Mouse (Mus musculus): Measurements from ENCODE around the gene Acat2. TPM values are rescaled to one million over a fixed set of nuclear protein-coding genes. Genes with fewer than 3 reads are reported as not detected.
A peak's percentile ranks its signal among the peaks of the same experiment; 100 is the strongest.
"Not testable (repeated sequence)": the region's sequence is repeated elsewhere in the genome, so short reads cannot be mapped to it uniquely, and the experiment has no call there.

Gene Acat2
- total and polyA plus RNA-seq, 2 experiments from 2014 or later: 14.3 to 14.8 TPM

DNA sequence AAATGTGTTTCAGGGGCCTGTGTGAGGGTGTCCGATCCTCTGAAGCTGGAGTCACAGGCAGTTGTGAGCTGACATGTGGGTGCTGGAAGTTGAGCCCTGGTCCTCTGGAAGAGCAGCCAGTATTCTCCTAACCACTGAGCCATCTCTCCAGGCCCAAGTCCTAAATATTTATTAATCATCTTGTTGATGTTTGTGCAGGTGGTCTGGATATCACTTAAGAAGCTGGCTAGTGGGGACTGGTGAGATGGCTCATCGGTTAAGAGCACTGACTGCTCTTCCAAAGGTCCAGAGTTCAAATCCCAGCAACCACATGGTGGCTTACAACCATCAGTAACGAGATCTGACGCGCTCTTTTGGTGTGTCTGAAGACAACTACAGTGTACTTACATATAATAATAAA is 10.9 kb downstream of the Acat2 start:
- DNase-seq (ENCODE audit: low spot score) (no peak), ATAC-seq (ENCODE audit: insufficient read depth, low read depth) (no peak)
- TF ChIP-seq EP300 (IDR thresholded peaks at IDR 0.05; ENCODE audit: low read depth): no peak
- no peak for TF ChIP-seq CTCF (IDR thresholded peaks at IDR 0.05; ENCODE audit: low read depth)
- no peak overlapping the region for H3K4me2 ChIP-seq (ENCODE audit: low read depth, low read length)
- no peaks in the 10 kb centered on the region for H3K27me3 ChIP-seq (ENCODE audit: control insufficient read depth, insufficient read depth, low read length)
- H3K36me3 ChIP-seq (replicated peaks; ENCODE audit: control insufficient read depth, insufficient read depth, low read length): peaks cover 6% of the 10 kb centered on the region; the same call in 1 of the 2 replicates
- H3K27ac ChIP-seq (ENCODE audit: low read depth): no peak overlapping the region
- no peaks in the 10 kb centered on the region for H3K9me3 ChIP-seq (replicated peaks; ENCODE audit: control insufficient read depth, low read length)
- 93% methylated on average over 5 of the region's 5 CpGs for WGBS
- no peak overlapping the region for H3K4me3 ChIP-seq (ENCODE audit: low read depth, low read length)
- H3K4me1 ChIP-seq (ENCODE audit: control insufficient read depth, insufficient read depth): no peaks in the 10 kb centered on the region
- H3K9ac ChIP-seq (replicated peaks; ENCODE audit: low read depth, low read length): no peak overlapping the region

DNA sequence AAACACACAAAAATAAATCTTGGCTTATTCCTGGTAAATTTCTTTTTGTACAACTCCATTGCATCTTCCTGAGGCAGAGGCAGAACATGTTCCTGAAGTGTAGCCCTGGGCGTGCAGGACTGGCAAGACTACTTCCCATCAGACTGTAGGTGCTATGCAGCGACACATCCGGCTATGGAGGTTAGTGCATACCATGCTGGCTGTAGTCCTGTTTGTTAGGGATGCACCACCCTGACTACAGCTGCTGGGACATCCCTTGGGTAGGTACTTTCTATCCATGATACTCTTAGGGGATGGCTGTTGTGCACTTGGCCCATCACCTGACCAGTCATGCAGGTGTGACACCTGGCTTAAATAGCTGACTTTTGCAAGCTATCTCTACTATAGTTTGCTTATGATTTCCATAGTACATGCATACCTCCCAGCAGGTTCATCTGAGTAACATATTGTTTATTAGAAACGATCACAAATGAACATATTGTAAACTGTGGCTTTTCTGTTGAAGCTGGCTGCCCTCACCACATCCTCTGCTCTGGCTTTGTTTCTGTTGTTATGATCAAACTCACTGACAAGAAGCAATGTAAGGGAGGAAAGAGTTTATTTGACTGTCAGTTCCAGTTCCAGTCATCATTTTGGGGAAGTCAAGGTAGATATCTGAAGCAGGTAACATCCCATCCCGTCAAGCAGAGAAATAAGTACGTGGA is 17.9 kb downstream of the Acat2 start:
- Histone ChIP-seq H3K4me3 (ENCODE audit: low read depth, low read length) (no peak overlapping the region), H3K27ac (ENCODE audit: low read depth) (no peak overlapping the region), H3K4me1 (ENCODE audit: control insufficient read depth, insufficient read depth) (no peaks in the 10 kb centered on the region), H3K9me3 (replicated peaks; ENCODE audit: control insufficient read depth, low read length) (no peaks in the 10 kb centered on the region), H3K36me3 (replicated peaks; ENCODE audit: control insufficient read depth, insufficient read depth, low read length) (peaks cover 6% of the 10 kb centered on the region; the same call in 1 of the 2 replicates), H3K4me2 (ENCODE audit: low read depth, low read length) (no peak overlapping the region), H3K27me3 (ENCODE audit: control insufficient read depth, insufficient read depth, low read length) (no peaks in the 10 kb centered on the region), H3K9ac (replicated peaks; ENCODE audit: low read depth, low read length) (no peak overlapping the region)
- TF ChIP-seq EP300 (IDR thresholded peaks at IDR 0.05; ENCODE audit: low read depth) (no peak), CTCF (IDR thresholded peaks at IDR 0.05; ENCODE audit: low read depth) (no peak)
- 79% methylated on average over 6 of the region's 6 CpGs for WGBS
- DNase-seq (ENCODE audit: low spot score): no peak
- ATAC-seq (ENCODE audit: insufficient read depth, low read depth): no peak

DNA sequence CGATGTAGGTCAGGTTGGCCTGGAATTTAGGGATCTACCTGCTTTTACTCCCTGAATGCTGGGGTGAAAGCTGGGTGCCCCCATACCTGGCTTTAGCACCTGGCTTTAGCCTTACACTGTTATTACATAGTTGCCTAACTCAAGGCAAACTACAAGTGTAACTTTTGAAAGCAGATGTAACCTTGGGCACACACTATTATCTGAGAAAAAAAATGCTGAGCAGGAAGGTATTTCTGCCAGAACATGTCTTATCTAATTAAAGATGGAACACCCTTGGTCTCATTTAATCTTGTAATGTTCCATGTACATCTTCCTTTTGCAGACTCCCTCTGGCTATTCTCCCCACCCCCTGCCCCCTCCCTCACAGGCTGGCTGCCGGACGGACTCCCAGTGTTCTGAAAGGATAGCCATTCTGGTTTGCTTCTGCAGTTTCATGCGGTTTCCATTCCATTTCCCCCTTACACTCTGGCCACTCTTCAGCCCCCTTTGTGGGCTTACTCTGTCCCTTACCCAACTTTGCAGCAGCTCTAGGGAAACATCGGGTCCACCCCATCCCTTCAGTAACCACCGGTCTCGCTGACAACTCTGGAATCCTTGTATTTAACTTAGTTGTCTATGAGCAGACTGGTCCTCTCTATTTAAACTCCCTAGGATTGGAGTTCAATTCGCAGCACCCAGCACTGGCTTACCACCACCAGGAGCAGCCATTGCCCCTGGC is 18.8 kb downstream of the Acat2 start:
- DNase-seq (ENCODE audit: low spot score) (no peak), ATAC-seq (ENCODE audit: insufficient read depth, low read depth) (no peak)
- Histone ChIP-seq H3K9ac (replicated peaks; ENCODE audit: low read depth, low read length) (no peak overlapping the region), H3K36me3 (replicated peaks; ENCODE audit: control insufficient read depth, insufficient read depth, low read length) (peaks cover 6% of the 10 kb centered on the region; the same call in 1 of the 2 replicates), H3K4me1 (ENCODE audit: control insufficient read depth, insufficient read depth) (no peaks in the 10 kb centered on the region), H3K27me3 (ENCODE audit: control insufficient read depth, insufficient read depth, low read length) (no peaks in the 10 kb centered on the region), H3K27ac (ENCODE audit: low read depth) (no peak overlapping the region), H3K4me3 (ENCODE audit: low read depth, low read length) (no peak overlapping the region), H3K9me3 (replicated peaks; ENCODE audit: control insufficient read depth, low read length) (no peaks in the 10 kb centered on the region), H3K4me2 (ENCODE audit: low read depth, low read length) (no peak overlapping the region)
- no peak for TF ChIP-seq EP300 (IDR thresholded peaks at IDR 0.05; ENCODE audit: low read depth)
- no peak for TF ChIP-seq CTCF (IDR thresholded peaks at IDR 0.05; ENCODE audit: low read depth)
- 81% methylated on average over 8 of the region's 8 CpGs for WGBS

DNA sequence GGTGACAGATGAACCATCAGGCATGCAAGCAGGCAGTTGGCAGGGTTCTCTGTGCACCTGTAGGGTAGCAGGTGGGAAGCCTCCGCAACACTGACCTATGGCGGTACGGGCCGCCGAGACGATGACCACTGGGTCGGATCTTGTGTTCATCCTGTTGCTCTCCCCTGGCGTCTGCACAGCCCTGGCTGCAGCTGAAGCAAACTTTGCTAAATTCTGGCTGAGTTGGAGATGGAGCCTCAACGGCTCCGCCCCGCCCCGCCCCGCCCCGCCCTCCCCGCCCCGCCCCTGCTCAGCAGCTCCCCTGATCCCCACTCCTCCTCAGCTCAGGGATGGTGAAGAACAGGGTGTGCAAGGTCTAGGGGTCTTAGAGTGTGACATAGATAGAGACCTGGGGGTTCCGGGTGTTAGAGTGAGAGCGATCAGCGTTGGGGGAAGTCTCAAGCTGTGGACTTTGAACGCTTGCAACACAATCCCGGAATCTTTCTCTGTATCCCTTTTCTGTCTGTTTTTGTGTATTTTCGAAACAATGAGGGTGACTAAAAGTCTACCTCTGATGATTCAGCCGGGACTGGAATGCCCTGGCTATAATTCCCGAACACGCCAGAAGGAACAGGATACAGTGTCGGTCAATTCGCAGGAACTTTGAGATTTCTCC is 20.3 kb downstream of the Acat2 start, which contains the start of gene Acat3:
Gene Acat3 (minus strand): TSS at position 450 of the 655 bp plus-strand sequence.
- TF ChIP-seq CTCF (IDR thresholded peaks at IDR 0.05; ENCODE audit: low read depth) (no peak), EP300 (IDR thresholded peaks at IDR 0.05; ENCODE audit: low read depth) (no peak)
- Histone ChIP-seq H3K36me3 (replicated peaks; ENCODE audit: control insufficient read depth, insufficient read depth, low read length) (no peaks in the 10 kb centered on the region), H3K4me2 (ENCODE audit: low read depth, low read length) (peak within 1 kb of the TSS; percentile 63), H3K4me1 (ENCODE audit: control insufficient read depth, insufficient read depth) (no peaks in the 10 kb centered on the region), H3K27ac (ENCODE audit: low read depth) (no peak within 1 kb of the TSS), H3K9me3 (replicated peaks; ENCODE audit: control insufficient read depth, low read length) (no peaks in the 10 kb centered on the region), H3K27me3 (ENCODE audit: control insufficient read depth, insufficient read depth, low read length) (no peaks in the 10 kb centered on the region), H3K4me3 (ENCODE audit: low read depth, low read length) (peak within 1 kb of the TSS; percentile 38), H3K9ac (replicated peaks; ENCODE audit: low read depth, low read length) (0 out of 2 replicates have a peak within 1 kb of the TSS, but pooled peaks have one; percentile 1)
- ATAC-seq (ENCODE audit: insufficient read depth, low read depth) (peak; percentile 36), DNase-seq (ENCODE audit: low spot score) (no peak)
- WGBS: 12% methylated on average over 27 of the region's 27 CpGs

DNA sequence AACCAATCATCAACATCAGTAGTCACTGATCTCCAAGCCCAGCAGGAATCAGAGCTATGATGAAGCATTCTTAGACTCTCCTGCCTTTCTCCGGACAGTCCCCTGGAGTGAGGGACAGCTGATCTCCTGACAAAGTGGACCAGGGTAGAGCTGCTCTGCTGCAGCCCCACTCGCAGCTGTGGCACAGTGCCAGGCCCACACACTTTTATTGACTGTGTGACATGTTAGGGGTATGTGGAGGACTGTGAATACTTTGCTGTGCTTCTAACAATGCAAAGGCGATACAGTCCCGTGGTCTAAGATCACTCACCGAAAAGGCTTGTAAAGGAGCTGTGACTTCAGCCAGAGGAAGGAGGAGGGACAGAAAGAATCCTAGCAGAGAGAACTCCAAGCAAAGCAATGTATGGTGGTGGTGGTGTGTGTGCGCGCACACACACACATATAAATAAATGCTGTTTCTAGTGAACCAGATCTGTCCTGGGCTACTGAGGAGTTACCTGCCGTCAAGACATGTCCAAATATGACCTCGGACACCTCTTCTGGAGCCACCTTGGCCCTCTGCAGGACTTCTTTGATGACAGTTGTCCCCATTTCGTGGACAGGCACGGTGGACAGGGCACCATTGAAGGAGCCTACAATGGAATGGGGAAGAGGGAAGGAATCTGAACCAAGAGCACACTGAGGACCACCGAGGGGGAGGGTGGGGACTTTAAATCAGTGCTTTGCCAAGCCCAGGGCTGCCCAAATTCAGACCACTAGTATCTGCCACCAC is 21.0 kb downstream of the Acat2 start:
- H3K4me3 ChIP-seq (ENCODE audit: low read depth, low read length): peak overlapping the region; percentile 38; the same call in 1 of the 2 replicates
- not testable (repeated sequence) for H3K27ac ChIP-seq (ENCODE audit: low read depth); H3K27me3 ChIP-seq (ENCODE audit: control insufficient read depth, insufficient read depth, low read length); DNase-seq (ENCODE audit: low spot score); H3K36me3 ChIP-seq (replicated peaks; ENCODE audit: control insufficient read depth, insufficient read depth, low read length); H3K9me3 ChIP-seq (replicated peaks; ENCODE audit: control insufficient read depth, low read length); H3K4me1 ChIP-seq (ENCODE audit: control insufficient read depth, insufficient read depth)
- 0 out of 2 replicates have a peak, but pooled peaks have one; percentile 6 for ATAC-seq (ENCODE audit: insufficient read depth, low read depth)
- H3K9ac ChIP-seq (replicated peaks; ENCODE audit: low read depth, low read length): 0 out of 2 replicates have a peak overlapping the region, but pooled peaks have one; percentile 1
- peak overlapping the region; percentile 63 for H3K4me2 ChIP-seq (ENCODE audit: low read depth, low read length)
- 44% methylated on average over 2 of the region's 12 CpGs for WGBS

Measured in heart, postnatal 0 days (tissue).